Mouse (Mus musculus): ENCODE measurements around the gene Trex1.

Trex1 gene

GRCm38 (mm10) chr9:109009636-109010315, 49.8 kb downstream of the Trex1 start:
- no peak for DNase-seq

GRCm38 (mm10) chr9:109008994-109009635, 50.4 kb downstream of the Trex1 start:
- no peak for DNase-seq

DNA sequence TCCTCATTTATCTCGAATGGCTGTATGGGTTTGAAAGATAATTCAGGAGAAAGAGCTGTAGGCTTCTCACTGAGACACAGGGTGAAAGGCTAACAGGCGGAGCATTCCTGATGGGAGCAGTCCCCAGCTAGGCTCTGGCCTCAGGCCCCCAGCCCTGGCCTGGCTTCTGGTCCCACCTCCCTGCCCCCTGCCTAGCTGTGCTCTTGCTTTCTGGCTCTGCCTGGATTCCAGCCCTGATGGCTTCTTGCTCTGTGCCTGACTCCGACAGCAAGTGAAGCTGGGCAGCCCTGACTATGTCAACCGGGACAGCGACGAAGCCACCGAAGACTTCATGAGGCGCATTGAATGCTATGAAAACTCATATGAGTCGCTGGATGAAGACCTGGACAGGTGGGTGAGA, 51.5 kb downstream of the Trex1 start:
- no peak for DNase-seq

Measured in cerebellum, postnatal 36 days (tissue).